ENCODE assay signal across 9 mouse cellular contexts in genomic region chr2:78189620-78190019, GRCm38 (mm10).
DNase-seq lines count a peak whose midpoint lies in the region; ATAC-seq and TF ChIP-seq lines count a peak whose summit lies in the region.
"Had no signal": no experiment of that assay in that cellular context is flagged by ENCODE, and none has a peak within 500 bp of the region (broad histone marks: within the 10 kb centered on the region; RNA-seq: fewer than 3 reads in every experiment).

No protein-coding gene starts in this region.

- H3K4me1 ChIP-seq in intestine, embryonic 16.5 days (ENCODE audit: control insufficient read depth, insufficient read depth, low read length): no peaks in the 10 kb centered on the region
- no peaks in the 10 kb centered on the region for H3K4me1 ChIP-seq in stomach, postnatal 0 days (replicated peaks; ENCODE audit: control insufficient read depth, insufficient read depth)
- H3K4me1 ChIP-seq: heart, embryonic 15.5 days had no signal

- no peaks in the 10 kb centered on the region for H3K27me3 ChIP-seq in intestine, embryonic 16.5 days (replicated peaks; ENCODE audit: control insufficient read depth, insufficient read depth, low read length)
- H3K27me3 ChIP-seq in stomach, postnatal 0 days (ENCODE audit: control insufficient read depth, insufficient read depth, low read length): no peaks in the 10 kb centered on the region
- H3K27me3 ChIP-seq: heart, embryonic 15.5 days had no signal

- 10% methylated on average over 1 of the region's 1 CpGs for WGBS in intestine, embryonic 16.5 days
- WGBS in stomach, postnatal 0 days: 0% methylated on average over 1 of the region's 1 CpGs

- no peak for TF ChIP-seq CTCF in stomach, postnatal 0 days (IDR thresholded peaks at IDR 0.05; ENCODE audit: low read depth)

- no peaks in the 10 kb centered on the region for H3K9me3 ChIP-seq in intestine, embryonic 16.5 days (ENCODE audit: control insufficient read depth, low read length)
- no peaks in the 10 kb centered on the region for H3K9me3 ChIP-seq in stomach, postnatal 0 days (ENCODE audit: control insufficient read depth, low read length)
- H3K9me3 ChIP-seq: heart, embryonic 15.5 days had no signal

- no peaks in the 10 kb centered on the region for H3K36me3 ChIP-seq in intestine, embryonic 16.5 days (ENCODE audit: control insufficient read depth, insufficient read depth, low read length)
- H3K36me3 ChIP-seq in stomach, postnatal 0 days (ENCODE audit: control insufficient read depth, insufficient read depth, low read length): no peaks in the 10 kb centered on the region
- H3K36me3 ChIP-seq: heart, embryonic 15.5 days had no signal

- H3K4me2 ChIP-seq in intestine, embryonic 16.5 days (ENCODE audit: low read depth, low read length): no peak overlapping the region
- H3K4me2 ChIP-seq in stomach, postnatal 0 days (replicated peaks; ENCODE audit: low read depth): no peak overlapping the region
- H3K4me2 ChIP-seq: heart, embryonic 15.5 days had no signal

- TF ChIP-seq EP300 in stomach, postnatal 0 days (optimal IDR thresholded peaks at IDR 0.05): no peak

- peak; percentile 59; the same call in 1 of the 2 replicates for ATAC-seq in intestine, embryonic 16.5 days
- peak; percentile 42; the same call in 1 of the 2 replicates for ATAC-seq in stomach, postnatal 0 days (ENCODE audit: low FRiP score, low TSS enrichment)
- no peak for ATAC-seq in CD4-positive, CD25-positive, alpha-beta regulatory T cell, adult 4 months

- peak; percentile 6 to 9 for DNase-seq in frontal cortex, postnatal 10 days (ENCODE audit: low spot score in 2 of 2)
- no peak for DNase-seq in frontal cortex, adult 2 months (ENCODE audit: extremely low spot score in 1 of 2, low spot score in 1 of 2)
- peak; percentile 32 to 42 for DNase-seq in right cerebral cortex, postnatal 10 days (ENCODE audit: low spot score in 2 of 2)
- no peak for DNase-seq in right cerebral cortex, adult 2 months (ENCODE audit: low spot score in 2 of 2)
- DNase-seq in stomach, postnatal 0 days (ENCODE audit: low spot score): no peak
- DNase-seq in kidney, adult 9 months: no peak

- no peak overlapping the region for H3K4me3 ChIP-seq in intestine, embryonic 16.5 days (ENCODE audit: low read length)
- no peak overlapping the region for H3K4me3 ChIP-seq in stomach, postnatal 0 days (ENCODE audit: low read depth, low read length)
- H3K4me3 ChIP-seq: heart, embryonic 15.5 days had no signal

- no peak overlapping the region for H3K9ac ChIP-seq in intestine, embryonic 16.5 days (ENCODE audit: low read depth, low read length)
- H3K9ac ChIP-seq in stomach, postnatal 0 days (ENCODE audit: low read length): no peak overlapping the region
- H3K9ac ChIP-seq: heart, embryonic 15.5 days had no signal

- H3K27ac ChIP-seq in intestine, embryonic 16.5 days (ENCODE audit: low read length): no peak overlapping the region
- no peak overlapping the region for H3K27ac ChIP-seq in stomach, postnatal 0 days (replicated peaks)
- H3K27ac ChIP-seq: heart, embryonic 15.5 days had no signal

Comparison
In these comparisons a context has a peak if more than half of its experiments do, and no peak if none do; other contexts are left out.
1. DNase-seq: peak in frontal cortex, postnatal 10 days (2 of 2) and right cerebral cortex, postnatal 10 days (2 of 2); none in frontal cortex, adult 2 months (0 of 2), right cerebral cortex, adult 2 months (0 of 2), stomach, postnatal 0 days (single experiment) and kidney, adult 9 months (single experiment).